Mouse (Mus musculus) limb, embryonic 12.5 days (tissue): ENCODE data around the gene Tas2r143. TPM values are rescaled to one million over a fixed set of nuclear protein-coding genes. Genes with fewer than 3 reads are reported as not detected.

ENCODE experiments used
- ATAC-seq: fragments of 200-750 bp; cut with Nextera tagmentation; 2 replicates; pipeline ENCODE4 v1.8.0; 2017; ENCODE audit warnings: low read depth, moderate TSS enrichment; ENCODE audit not compliant: insufficient number of reproducible peaks, insufficient read depth, low FRiP score, low TSS enrichment
- H3K27ac ChIP-seq: fragments of 300-500 bp; sonication (generic); 2 replicates; pipeline ENCODE4 v1.5.1; 2016; ENCODE audit warnings: mild to moderate bottlenecking, moderate library complexity
- H3K27me3 ChIP-seq: fragments of 300-500 bp; sonication (generic); 2 replicates; pipeline ENCODE4 v1.6.1; 2016; ENCODE audit warnings: mild to moderate bottlenecking, moderate library complexity
- H3K36me3 ChIP-seq: fragments of 300-500 bp; sonication (generic); 2 replicates; pipeline ENCODE4 v1.6.1; 2016; ENCODE audit warnings: mild to moderate bottlenecking, moderate library complexity
- H3K4me1 ChIP-seq: fragments of 300-500 bp; sonication (generic); replicated peaks from 2 replicates; pipeline ENCODE4 v1.6.1; 2016
- H3K4me2 ChIP-seq: fragments of 300-500 bp; sonication (generic); 2 replicates; pipeline ENCODE4 v1.6.1; 2016; ENCODE audit warnings: mild to moderate bottlenecking, moderate library complexity
- H3K4me3 ChIP-seq: fragments of 300-500 bp; sonication (generic); replicated peaks from 2 replicates; pipeline ENCODE4 v1.5.1; 2016; ENCODE audit warnings: mild to moderate bottlenecking
- H3K9ac ChIP-seq: fragments of 300-500 bp; sonication (generic); replicated peaks from 2 replicates; pipeline ENCODE4 v1.6.1; 2016; ENCODE audit warnings: mild to moderate bottlenecking, moderate library complexity
- H3K9me3 ChIP-seq: fragments of 300-500 bp; sonication (generic); 2 replicates; pipeline ENCODE4 v1.6.1; 2016; ENCODE audit warnings: mild to moderate bottlenecking, moderate library complexity
- WGBS: fragments of 180-500 bp; shearing (Covaris S2); methylation state at CpG from one replicate; pipeline ENCODE4 v1.1.7; 2016; 5-methylcytosine and 5-hydroxymethylcytosine counted together
- polyA plus RNA-seq: library from polyadenylated mRNA; unstranded; fragments of >200 nt; fragmentation: Nextera tagmentation; extraction: Ambion mirVana; gene quantifications from 2 replicates; pipeline ENCODE4 v1.2.1, GENCODE M21; 2016

Tas2r143 gene
- polyA plus RNA-seq, 1 experiment from 2014 or later, result not detected

- Histone ChIP-seq H3K4me3 (no peak overlapping the region), H3K36me3 (no peaks in the 10 kb centered on the region), H3K4me1 (peaks cover 22% of the 10 kb centered on the region), H3K9ac (no peak overlapping the region), H3K27ac (no peak overlapping the region), H3K27me3 (no peaks in the 10 kb centered on the region), H3K9me3 (no peaks in the 10 kb centered on the region), H3K4me2 (no peak overlapping the region)
- WGBS, result 18% methylated on average over 4 of the region's 4 CpGs
- ATAC-seq, result no peak
These were observed 29.2 kb upstream of the Tas2r143 start for GRCm38 (mm10) chr6:42370630-42371363.

GRCm38 (mm10) chr6:42372001-42372400, 28.0 kb upstream of the Tas2r143 start:
- Histone ChIP-seq H3K4me1 (peaks cover 22% of the 10 kb centered on the region), H3K4me2 (peak overlapping the region; percentile 92), H3K36me3 (no peaks in the 10 kb centered on the region), H3K9ac (no peak overlapping the region), H3K27ac (no peak overlapping the region), H3K9me3 (no peaks in the 10 kb centered on the region), H3K4me3 (peak overlapping the region; percentile 67), H3K27me3 (no peaks in the 10 kb centered on the region)
- ATAC-seq, result peak; percentile 28; the same call in 1 of the 2 replicates
- WGBS, result 7% methylated on average over 3 of the region's 3 CpGs

GRCm38 (mm10) chr6:42372421-42372815, 27.6 kb upstream of the Tas2r143 start:
- Histone ChIP-seq H3K27ac (no peak overlapping the region), H3K4me3 (peak overlapping the region; percentile 67), H3K36me3 (no peaks in the 10 kb centered on the region), H3K27me3 (no peaks in the 10 kb centered on the region), H3K4me2 (peak overlapping the region; percentile 92), H3K9me3 (no peaks in the 10 kb centered on the region), H3K9ac (no peak overlapping the region; the same call in 1 of the 2 replicates), H3K4me1 (peaks cover 22% of the 10 kb centered on the region)
- 10% methylated on average over 9 of the region's 9 CpGs for WGBS
- peak; percentile 13; the same call in 1 of the 2 replicates for ATAC-seq

- Histone ChIP-seq H3K27ac (no peak within 1 kb of the TSS), H3K9ac (peak within 1 kb of the TSS; percentile 63), H3K36me3 (no peaks in the 10 kb centered on the region), H3K4me1 (peaks cover 22% of the 10 kb centered on the region), H3K4me3 (peak within 1 kb of the TSS; percentile 67), H3K9me3 (no peaks in the 10 kb centered on the region), H3K4me2 (peak within 1 kb of the TSS; percentile 92), H3K27me3 (no peaks in the 10 kb centered on the region)
- peak; percentile 74; the same call in 1 of the 2 replicates for ATAC-seq
- WGBS, result under 1% methylated on average over 36 of the region's 36 CpGs
These were observed 27.1 kb upstream of the Tas2r143 start, which contains the start of gene Epha1 for GRCm38 (mm10) chr6:42372816-42373547. TSS of gene Epha1 (minus strand) at chr6:42373268.

- H3K36me3 ChIP-seq, result no peaks in the 10 kb centered on the region
- peaks cover 22% of the 10 kb centered on the region for H3K4me1 ChIP-seq
- 45% methylated on average over 7 of the region's 7 CpGs for WGBS
- peak overlapping the region; percentile 63; the same call in 1 of the 2 replicates for H3K9ac ChIP-seq
- H3K27me3 ChIP-seq, result no peaks in the 10 kb centered on the region
- no peak overlapping the region for H3K27ac ChIP-seq
- peak overlapping the region; percentile 92 for H3K4me2 ChIP-seq
- H3K9me3 ChIP-seq, result no peaks in the 10 kb centered on the region
- H3K4me3 ChIP-seq, result peak overlapping the region; percentile 67
- ATAC-seq, result no peak; the same call in 1 of the 2 replicates
These were observed 26.2 kb upstream of the Tas2r143 start for GRCm38 (mm10) chr6:42373669-42374430.

- WGBS, result 73% methylated on average over 4 of the region's 4 CpGs
- no peaks in the 10 kb centered on the region for H3K27me3 ChIP-seq
- no peaks in the 10 kb centered on the region for H3K9me3 ChIP-seq
- peaks cover 21% of the 10 kb centered on the region for H3K4me1 ChIP-seq
- no peak for ATAC-seq
- no peak overlapping the region for H3K9ac ChIP-seq
- H3K36me3 ChIP-seq, result no peaks in the 10 kb centered on the region
- H3K4me3 ChIP-seq, result no peak overlapping the region
- no peak overlapping the region for H3K4me2 ChIP-seq
- no peak overlapping the region for H3K27ac ChIP-seq
These were observed 25.3 kb upstream of the Tas2r143 start for GRCm38 (mm10) chr6:42374701-42375100.

- Histone ChIP-seq H3K9me3 (no peaks in the 10 kb centered on the region), H3K27me3 (no peaks in the 10 kb centered on the region), H3K36me3 (no peaks in the 10 kb centered on the region), H3K4me3 (no peak overlapping the region), H3K9ac (no peak overlapping the region), H3K4me2 (no peak overlapping the region), H3K27ac (no peak overlapping the region), H3K4me1 (peaks cover 17% of the 10 kb centered on the region)
- ATAC-seq, result no peak
- WGBS, result 91% methylated on average over 2 of the region's 2 CpGs
These were observed 24.9 kb upstream of the Tas2r143 start for GRCm38 (mm10) chr6:42375131-42375530.

GRCm38 (mm10) chr6:42376016-42376415, 24.0 kb upstream of the Tas2r143 start:
- no peak overlapping the region for H3K4me2 ChIP-seq
- H3K9me3 ChIP-seq, result no peaks in the 10 kb centered on the region
- H3K9ac ChIP-seq, result no peak overlapping the region
- H3K27ac ChIP-seq, result no peak overlapping the region
- no peaks in the 10 kb centered on the region for H3K36me3 ChIP-seq
- WGBS, result 40% methylated on average over 4 of the region's 4 CpGs
- no peak overlapping the region for H3K4me3 ChIP-seq
- no peak for ATAC-seq
- H3K4me1 ChIP-seq, result peaks cover 21% of the 10 kb centered on the region
- no peaks in the 10 kb centered on the region for H3K27me3 ChIP-seq

- H3K27me3 ChIP-seq, result no peaks in the 10 kb centered on the region
- H3K4me1 ChIP-seq, result peaks cover 25% of the 10 kb centered on the region
- no peaks in the 10 kb centered on the region for H3K36me3 ChIP-seq
- no peak overlapping the region for H3K4me3 ChIP-seq
- no peaks in the 10 kb centered on the region for H3K9me3 ChIP-seq
- 62% methylated on average over 6 of the region's 6 CpGs for WGBS
- ATAC-seq, result no peak
- no peak overlapping the region for H3K4me2 ChIP-seq
- H3K27ac ChIP-seq, result no peak overlapping the region
- H3K9ac ChIP-seq, result no peak overlapping the region
These were observed 23.5 kb upstream of the Tas2r143 start for GRCm38 (mm10) chr6:42376504-42377019.

GRCm38 (mm10) chr6:42377280-42377679, 22.8 kb upstream of the Tas2r143 start:
- H3K4me3 ChIP-seq, result no peak overlapping the region
- H3K9me3 ChIP-seq, result no peaks in the 10 kb centered on the region
- ATAC-seq, result no peak
- no peaks in the 10 kb centered on the region for H3K36me3 ChIP-seq
- H3K9ac ChIP-seq, result no peak overlapping the region
- 75% methylated on average over 5 of the region's 5 CpGs for WGBS
- no peak overlapping the region for H3K27ac ChIP-seq
- no peak overlapping the region for H3K4me2 ChIP-seq
- no peaks in the 10 kb centered on the region for H3K27me3 ChIP-seq
- H3K4me1 ChIP-seq, result peaks cover 23% of the 10 kb centered on the region

GRCm38 (mm10) chr6:42379551-42379950, 20.5 kb upstream of the Tas2r143 start:
- Histone ChIP-seq H3K9me3 (no peaks in the 10 kb centered on the region), H3K27ac (no peak overlapping the region), H3K27me3 (no peaks in the 10 kb centered on the region), H3K9ac (no peak overlapping the region), H3K4me1 (peaks cover 10% of the 10 kb centered on the region; the same call in 1 of the 2 replicates), H3K4me3 (no peak overlapping the region), H3K36me3 (no peaks in the 10 kb centered on the region), H3K4me2 (no peak overlapping the region)
- 55% methylated on average over 3 of the region's 3 CpGs for WGBS
- no peak for ATAC-seq
